In genomic region chr15:83639160-83639559, GRCm38 (mm10) we compare ENCODE assay signal across 10 mouse cellular contexts. TPM values are rescaled to one million over a fixed set of nuclear protein-coding genes. Genes with fewer than 3 reads are reported as not detected.
DNase-seq lines count a peak whose midpoint lies in the region; ATAC-seq lines count a peak whose summit lies in the region.
"Had no signal": no experiment of that assay in that cellular context is flagged by ENCODE, and none has a peak within 500 bp of the region (broad histone marks: within the 10 kb centered on the region; RNA-seq: fewer than 3 reads in every experiment).

No protein-coding gene starts in this region.

- no peaks in the 10 kb centered on the region for H3K27me3 ChIP-seq in embryonic facial prominence, embryonic 13.5 days
- 0 out of 2 replicates have a peak, but pooled peaks cover 14% of the 10 kb centered on the region for H3K27me3 ChIP-seq in liver, embryonic 12.5 days (replicated peaks)
- H3K27me3 ChIP-seq: liver, embryonic 15.5 days had no signal

- no peak for ATAC-seq in embryonic facial prominence, embryonic 13.5 days (ENCODE audit: insufficient number of reproducible peaks, insufficient read depth, low FRiP score, low TSS enrichment, low read depth)
- ATAC-seq in liver, embryonic 12.5 days: no peak
- ATAC-seq: intestine, postnatal 0 days had no signal

- no peak overlapping the region for H3K4me2 ChIP-seq in embryonic facial prominence, embryonic 13.5 days
- no peak overlapping the region for H3K4me2 ChIP-seq in liver, embryonic 12.5 days
- H3K4me2 ChIP-seq: liver, embryonic 15.5 days had no signal

- peaks cover 21% of the 10 kb centered on the region for H3K4me1 ChIP-seq in embryonic facial prominence, embryonic 13.5 days
- H3K4me1 ChIP-seq in liver, embryonic 12.5 days: no peaks in the 10 kb centered on the region
- H3K4me1 ChIP-seq: liver, embryonic 15.5 days had no signal

- peak; percentile 95 for DNase-seq in heart, adult 11 months
- DNase-seq in heart, postnatal 25 days (ENCODE audit: low spot score): no peak
- peak; percentile 26 to 37 for DNase-seq in heart, postnatal 14 days
- DNase-seq in lung, postnatal 25 days (ENCODE audit: low spot score): peak; percentile 39
- DNase-seq in right cerebral cortex, adult 2 months (ENCODE audit: low spot score in 2 of 2): no peak
- no peak for DNase-seq in adrenal gland, adult 8-10 months

- no peaks in the 10 kb centered on the region for H3K9me3 ChIP-seq in embryonic facial prominence, embryonic 13.5 days
- H3K9me3 ChIP-seq in liver, embryonic 12.5 days (replicated peaks): no peaks in the 10 kb centered on the region
- H3K9me3 ChIP-seq: liver, embryonic 15.5 days had no signal

- no peaks in the 10 kb centered on the region for H3K36me3 ChIP-seq in embryonic facial prominence, embryonic 13.5 days
- H3K36me3 ChIP-seq in liver, embryonic 12.5 days: no peaks in the 10 kb centered on the region
- H3K36me3 ChIP-seq: liver, embryonic 15.5 days had no signal

- intact Hi-C loops in heart, postnatal 25 days (cut with DNase I): loop anchor here (10.0 kb wide), 1 partner anchor 426 kb away; the partner anchor contains the start of gene Efcab6
- intact Hi-C loops in heart, postnatal 14 days (cut with DNase I): loop anchor here (10.0 kb wide), 1 partner anchor 416 kb away; no protein-coding TSS in a partner anchor

- 10% methylated on average over 3 of the region's 3 CpGs for WGBS in embryonic facial prominence, embryonic 13.5 days
- 39% methylated on average over 3 of the region's 3 CpGs for WGBS in liver, embryonic 12.5 days (ENCODE audit: insufficient replicate concordance)

- no peak overlapping the region; the same call in 1 of the 2 replicates for H3K27ac ChIP-seq in embryonic facial prominence, embryonic 13.5 days
- no peak overlapping the region for H3K27ac ChIP-seq in liver, embryonic 12.5 days
- H3K27ac ChIP-seq: liver, embryonic 15.5 days had no signal

- H3K4me3 ChIP-seq in embryonic facial prominence, embryonic 13.5 days: no peak overlapping the region
- no peak overlapping the region for H3K4me3 ChIP-seq in liver, embryonic 12.5 days
- H3K4me3 ChIP-seq: liver, embryonic 15.5 days had no signal

- 0 out of 2 replicates have a peak overlapping the region, but pooled peaks have one; percentile 32 for H3K9ac ChIP-seq in embryonic facial prominence, embryonic 13.5 days
- no peak overlapping the region for H3K9ac ChIP-seq in liver, embryonic 12.5 days
- H3K9ac ChIP-seq: liver, embryonic 15.5 days had no signal

RNA-seq across cellular contexts. Expression of gene Ttll12, which starts 44.2 kb away (rescaled TPM):
- 1 to 10 TPM; 5.5 to 6.1 TPM for total RNA-seq in heart, postnatal 25 days (2021)
- 40.1 and 41.3 TPM in 2 replicates for polyA plus RNA-seq in embryonic facial prominence, embryonic 13.5 days (2015; fragmentation: Nextera tagmentation; extraction: Ambion mirVana)
- total RNA-seq in heart, postnatal 14 days (2021): 1 to 10 TPM; 5.1 to 6.0 TPM
- total RNA-seq in adrenal gland, adult 8-10 months (2022): 10 to 100 TPM; 38.9 to 46.7 (median 42.5) TPM
- polyA plus RNA-seq in liver, embryonic 12.5 days (2016; fragmentation: Nextera tagmentation; extraction: Ambion mirVana): 62.7 and 64.0 TPM in 2 replicates

Comparison
In these comparisons a context has a peak if more than half of its experiments do, and no peak if none do; other contexts are left out.
1. DNase-seq: peak in heart, adult 11 months (single experiment), heart, postnatal 14 days (2 of 2) and lung, postnatal 25 days (single experiment); none in heart, postnatal 25 days (single experiment), right cerebral cortex, adult 2 months (0 of 2) and adrenal gland, adult 8-10 months (single experiment).
2. RNA of gene Ttll12, which starts 44.2 kb away (total RNA-seq): 38.9 to 46.7 TPM in adrenal gland, adult 8-10 months; 5.5 to 6.1 TPM in heart, postnatal 25 days and 5.1 to 6.0 TPM in heart, postnatal 14 days; every median in the first group is over 4 times any median in the second.